Mouse (Mus musculus) neural tube, embryonic 11.5 days (tissue): ENCODE data around the gene Ush2a. TPM values are rescaled to one million over a fixed set of nuclear protein-coding genes. Genes with fewer than 3 reads are reported as not detected.

ENCODE experiments used
- ATAC-seq: fragments of 200-750 bp; cut with Nextera tagmentation; 2 replicates; pipeline ENCODE4 v1.8.0; 2017; ENCODE audit warnings: moderate number of reproducible peaks, mild to moderate bottlenecking, moderate TSS enrichment, moderate library complexity; ENCODE audit not compliant: insufficient read depth, low FRiP score, low TSS enrichment
- DNase-seq: peaks from one replicate; pipeline ENCODE4 v3.0.0-alpha.2; 2015; ENCODE audit warnings: low spot score
- H3K27ac ChIP-seq: fragments of 300-500 bp; sonication (generic); 2 replicates; pipeline ENCODE4 v1.5.1; 2014; ENCODE audit warnings: low read depth, mild to moderate bottlenecking, low read length
- H3K27me3 ChIP-seq: fragments of 300-500 bp; sonication (generic); 2 replicates; pipeline ENCODE4 v1.6.1; 2014; ENCODE audit warnings: mild to moderate bottlenecking, low read length, mixed read lengths; ENCODE audit not compliant: control insufficient read depth, insufficient read depth
- H3K36me3 ChIP-seq: fragments of 300-500 bp; sonication (generic); 2 replicates; pipeline ENCODE4 v1.6.1; 2014; ENCODE audit warnings: mild to moderate bottlenecking, low read length, moderate library complexity, mixed read lengths; ENCODE audit not compliant: control insufficient read depth, insufficient read depth
- H3K4me1 ChIP-seq: fragments of 300-500 bp; sonication (generic); 2 replicates; pipeline ENCODE4 v1.6.1; 2014; ENCODE audit warnings: low read length, mixed read lengths; ENCODE audit not compliant: control insufficient read depth, insufficient read depth
- H3K4me2 ChIP-seq: fragments of 300-500 bp; sonication (generic); 2 replicates; pipeline ENCODE4 v1.6.1; 2014; ENCODE audit warnings: low read depth, mild to moderate bottlenecking, moderate library complexity
- H3K4me3 ChIP-seq: fragments of 300-500 bp; sonication (generic); 2 replicates; pipeline ENCODE4 v1.5.1; 2014; ENCODE audit warnings: low read depth, low read length
- H3K9ac ChIP-seq: fragments of 300-500 bp; sonication (generic); 2 replicates; pipeline ENCODE4 v1.6.1; 2014; ENCODE audit warnings: mild to moderate bottlenecking, low read length
- H3K9me3 ChIP-seq: fragments of 300-500 bp; sonication (generic); 2 replicates; pipeline ENCODE4 v1.6.1; 2016; ENCODE audit warnings: low read length; ENCODE audit not compliant: control insufficient read depth
- WGBS: fragments of 180-500 bp; shearing (Covaris S2); extraction: QIAGEN DNeasy Blood & Tissue Kit; methylation state at CpG from one replicate; pipeline ENCODE4 v1.1.7; 2014; 5-methylcytosine and 5-hydroxymethylcytosine counted together
- polyA plus RNA-seq: library from polyadenylated mRNA; unstranded; fragments of >200 nt; fragmentation: Nextera tagmentation; extraction: Ambion mirVana; gene quantifications from 2 replicates; pipeline ENCODE4 v1.2.1, GENCODE M21; 2014

Gene Ush2a
- polyA plus RNA-seq, 1 experiment from 2014 or later: 0.07 TPM

DNA sequence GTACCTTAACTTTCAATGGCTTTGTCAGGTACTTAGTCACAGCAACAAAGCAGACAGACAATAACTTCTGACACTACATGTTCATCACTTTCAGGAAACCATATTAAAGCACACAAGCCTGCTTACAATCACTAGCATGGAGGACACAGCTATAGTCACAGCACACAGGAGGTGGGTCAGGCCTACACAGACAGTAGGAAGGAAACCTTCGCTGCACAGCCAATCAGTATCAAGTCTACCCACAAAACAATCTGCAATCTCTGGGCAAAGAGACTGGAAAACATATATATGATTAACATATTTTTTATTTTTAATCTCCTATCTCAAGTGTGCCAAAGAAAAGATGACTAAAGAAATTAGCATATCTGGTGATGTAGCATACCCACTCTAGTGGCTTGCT lies 743.0 kb downstream of the Ush2a start:
- WGBS: 95% methylated on average over 1 of the region's 1 CpGs

DNA sequence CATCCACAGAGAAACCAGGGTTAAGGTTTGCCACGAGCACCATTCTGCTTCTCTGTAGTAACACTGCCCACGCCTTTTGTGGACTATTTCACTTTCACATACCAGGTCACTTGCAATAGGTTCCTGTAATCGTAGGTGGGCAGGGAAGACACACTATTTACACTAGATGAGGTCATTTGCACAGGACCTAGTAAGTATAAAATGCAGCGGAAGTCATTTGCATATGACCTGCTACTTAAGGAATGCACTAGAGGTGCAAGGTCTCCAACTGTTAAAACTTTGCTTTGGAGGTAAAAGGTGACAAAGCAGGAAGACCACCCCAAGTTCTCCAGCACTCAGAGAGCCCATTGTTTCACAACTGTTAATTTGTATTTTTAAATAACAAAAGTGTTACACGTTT lies 744.4 kb downstream of the Ush2a start:
- no peak for ATAC-seq

More for the DNA sequence above, 743.0 kb downstream of the Ush2a start:
- DNase-seq (no peak), ATAC-seq (no peak)
- Histone ChIP-seq H3K36me3 (no peaks in the 10 kb centered on the region), H3K4me3 (no peak overlapping the region), H3K27ac (no peak overlapping the region), H3K9ac (no peak overlapping the region), H3K4me1 (peaks cover 5% of the 10 kb centered on the region), H3K9me3 (no peaks in the 10 kb centered on the region), H3K27me3 (no peaks in the 10 kb centered on the region), H3K4me2 (no peak overlapping the region)

DNA sequence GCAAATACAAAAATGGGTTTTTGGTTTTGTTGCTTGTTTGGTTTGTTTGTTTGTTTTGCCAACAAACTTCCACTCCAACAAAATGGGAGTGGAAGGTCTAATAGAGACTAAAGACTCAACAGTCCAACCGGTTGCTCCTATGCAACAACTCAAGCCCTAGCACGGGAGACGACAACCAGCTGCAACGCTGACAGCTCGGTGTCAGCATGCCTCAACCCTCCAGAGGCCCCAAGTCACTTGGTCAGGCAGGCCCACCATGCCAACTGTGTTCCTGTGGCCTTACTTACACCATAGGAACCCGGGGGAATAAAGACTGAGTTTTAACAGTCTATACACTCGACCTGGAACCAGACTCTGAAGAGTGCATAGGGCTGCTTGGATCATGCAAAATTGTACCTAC lies 745.0 kb downstream of the Ush2a start:
- WGBS: 4% methylated on average over 7 of the region's 7 CpGs
- no peak for DNase-seq

More for the DNA sequence above, 744.4 kb downstream of the Ush2a start:
- H3K9ac ChIP-seq: no peak overlapping the region
- no peaks in the 10 kb centered on the region for H3K9me3 ChIP-seq
- H3K4me2 ChIP-seq: no peak overlapping the region
- H3K36me3 ChIP-seq: no peaks in the 10 kb centered on the region
- no peak overlapping the region for H3K4me3 ChIP-seq
- no peaks in the 10 kb centered on the region for H3K27me3 ChIP-seq
- 57% methylated on average over 5 of the region's 5 CpGs for WGBS
- no peak overlapping the region for H3K27ac ChIP-seq
- peaks cover 5% of the 10 kb centered on the region for H3K4me1 ChIP-seq
- DNase-seq: no peak

DNA sequence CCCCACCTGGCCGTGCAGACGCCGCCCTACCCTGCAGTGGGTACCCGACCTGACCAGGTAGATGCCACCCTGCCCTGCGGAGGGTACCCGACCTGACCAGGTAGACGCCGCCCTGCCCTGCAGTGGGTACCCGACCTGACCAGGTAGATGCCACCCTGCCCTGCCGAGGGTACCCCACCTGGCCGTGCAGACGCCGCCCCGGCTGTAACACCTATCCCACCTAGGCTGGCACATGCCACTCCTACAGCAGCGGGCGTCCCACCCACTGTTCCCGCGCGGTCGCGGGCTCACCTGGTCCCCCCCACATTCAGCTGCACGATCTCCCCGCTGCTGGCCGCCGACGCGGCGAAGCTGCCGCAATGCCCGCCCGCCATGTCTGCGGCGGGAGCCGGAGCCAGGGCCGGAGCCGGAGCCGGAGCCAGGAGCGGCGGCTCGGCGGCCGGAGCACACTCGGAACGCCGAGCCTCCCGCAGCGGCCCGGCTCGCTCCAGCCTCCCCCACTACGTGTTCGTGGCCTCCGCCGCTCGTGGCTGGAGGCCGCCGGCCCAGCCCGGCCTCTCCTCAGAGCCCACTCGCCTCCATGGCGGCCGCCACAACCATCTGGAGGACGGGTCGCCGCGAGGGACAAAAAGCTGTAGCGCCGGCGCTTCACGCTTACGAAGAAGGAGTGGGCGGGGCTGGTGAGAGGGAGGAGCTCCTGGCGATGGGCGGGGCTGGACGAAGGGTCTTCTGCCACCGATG lies 745.6 kb downstream of the Ush2a start, which contains the start of gene Kctd3:
Gene Kctd3, minus strand, starts transcription at position 603 of the 741 bp plus-strand sequence.
- 0% methylated on average over 72 of the region's 74 CpGs for WGBS
- ATAC-seq: peak; percentile 89

More for the DNA sequence above, 745.0 kb downstream of the Ush2a start:
- Histone ChIP-seq H3K9ac (peak overlapping the region; percentile 75), H3K4me1 (peaks cover 5% of the 10 kb centered on the region), H3K9me3 (no peaks in the 10 kb centered on the region), H3K4me2 (peak overlapping the region; percentile 82), H3K36me3 (no peaks in the 10 kb centered on the region), H3K27me3 (no peaks in the 10 kb centered on the region), H3K27ac (no peak overlapping the region), H3K4me3 (peak overlapping the region; percentile 95)
- ATAC-seq: 0 out of 2 replicates have a peak, but pooled peaks have one; percentile 2

DNA sequence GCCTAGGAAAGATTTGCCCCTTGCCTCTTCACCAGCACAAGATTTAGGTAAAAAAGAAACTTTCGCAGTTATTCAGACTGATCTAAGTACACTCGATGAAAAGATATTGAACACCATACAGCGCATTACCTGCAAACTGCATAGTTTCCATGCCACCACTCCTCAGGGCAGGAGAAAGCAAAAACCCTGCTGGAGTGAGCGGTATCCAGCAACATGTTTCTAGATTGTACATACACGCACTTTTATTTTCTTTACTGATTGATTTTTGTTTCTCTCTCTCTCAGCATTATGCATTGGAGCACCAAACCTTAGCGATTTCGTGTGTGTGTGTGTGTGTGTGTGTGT lies 746.1 kb downstream of the Ush2a start:
- Histone ChIP-seq H3K27ac (no peak overlapping the region), H3K9me3 (no peaks in the 10 kb centered on the region), H3K4me1 (peaks cover 5% of the 10 kb centered on the region), H3K27me3 (no peaks in the 10 kb centered on the region), H3K9ac (no peak overlapping the region), H3K4me3 (peak overlapping the region; percentile 95), H3K36me3 (no peaks in the 10 kb centered on the region), H3K4me2 (no peak overlapping the region)
- WGBS: 46% methylated on average over 7 of the region's 7 CpGs
- DNase-seq: no peak
- peak; percentile 61; the same call in 1 of the 2 replicates for ATAC-seq

More for the DNA sequence above, 745.6 kb downstream of the Ush2a start, which contains the start of gene Kctd3:
- Histone ChIP-seq H3K9ac (peak within 1 kb of the TSS; percentile 75), H3K4me1 (peaks cover 5% of the 10 kb centered on the region), H3K36me3 (no peaks in the 10 kb centered on the region), H3K4me2 (peak within 1 kb of the TSS; percentile 82), H3K4me3 (peak within 1 kb of the TSS; percentile 95), H3K9me3 (no peaks in the 10 kb centered on the region), H3K27ac (no peak within 1 kb of the TSS), H3K27me3 (no peaks in the 10 kb centered on the region)
- peak; percentile 95 for DNase-seq

DNA sequence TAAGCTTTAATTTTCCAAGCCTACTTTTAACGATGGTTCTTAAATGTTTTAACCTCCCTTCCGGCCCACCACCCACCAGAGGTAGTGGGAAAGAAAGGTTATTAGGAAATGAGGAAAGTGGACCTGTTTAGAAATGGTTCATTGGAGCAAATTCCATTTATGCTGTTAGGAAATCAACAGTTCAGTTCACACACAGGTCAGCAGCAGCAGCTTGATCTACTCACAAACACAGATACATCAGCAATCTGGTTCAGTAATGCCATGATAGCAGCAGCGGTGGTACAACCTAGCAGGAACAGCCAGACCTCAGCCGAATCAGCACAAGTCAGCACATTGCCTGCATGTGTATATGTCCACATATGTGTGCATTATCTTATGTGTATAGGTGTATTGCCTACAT lies 748.8 kb downstream of the Ush2a start:
- Histone ChIP-seq H3K36me3 (no peaks in the 10 kb centered on the region), H3K27me3 (no peaks in the 10 kb centered on the region), H3K4me3 (no peak overlapping the region), H3K27ac (no peak overlapping the region), H3K4me1 (peaks cover 5% of the 10 kb centered on the region), H3K4me2 (no peak overlapping the region), H3K9me3 (no peaks in the 10 kb centered on the region), H3K9ac (no peak overlapping the region)
- 92% methylated on average over 4 of the region's 4 CpGs for WGBS
- DNase-seq: no peak
- ATAC-seq: no peak

DNA sequence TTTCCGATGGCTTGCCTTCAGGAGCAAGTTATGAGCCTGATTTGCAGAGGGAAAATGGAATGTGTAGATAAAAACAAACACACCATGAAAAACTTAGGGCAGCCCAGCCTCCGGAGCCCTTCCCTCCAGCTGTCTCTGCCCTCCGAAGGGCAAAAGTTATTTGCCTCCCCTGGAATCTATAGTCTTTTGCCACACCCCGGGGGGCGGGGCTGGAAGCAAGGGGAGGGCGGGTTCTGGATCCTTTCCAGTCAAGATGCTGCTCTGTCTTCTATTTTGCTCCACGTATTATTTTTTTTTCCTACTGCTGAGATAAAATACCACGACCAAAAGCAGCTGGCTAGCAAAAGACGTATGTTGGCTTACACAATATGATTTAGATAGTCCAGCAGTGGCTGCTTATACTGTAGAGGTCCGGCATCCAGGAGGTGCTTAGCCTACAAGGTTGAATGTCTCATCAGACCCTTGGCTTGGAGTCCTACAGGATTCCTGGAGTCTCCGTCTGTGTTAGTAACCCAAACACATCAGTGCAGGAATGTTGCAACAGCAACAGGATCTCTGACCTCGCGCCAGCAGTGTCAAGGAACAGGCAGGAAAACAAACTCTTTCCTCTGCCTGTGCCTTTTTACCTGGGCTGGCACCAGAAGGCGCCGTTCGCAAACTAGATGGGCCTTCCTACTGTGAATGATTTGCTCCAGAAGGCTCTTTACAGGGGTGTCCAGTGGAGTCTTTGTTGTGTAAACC lies 751.2 kb downstream of the Ush2a start:
- Histone ChIP-seq H3K36me3 (no peaks in the 10 kb centered on the region), H3K4me3 (no peak overlapping the region), H3K9ac (no peak overlapping the region), H3K27me3 (no peaks in the 10 kb centered on the region), H3K9me3 (no peaks in the 10 kb centered on the region), H3K4me1 (no peaks in the 10 kb centered on the region), H3K27ac (no peak overlapping the region), H3K4me2 (peak overlapping the region; percentile 14; the same call in 1 of the 2 replicates)
- DNase-seq: no peak
- no peak for ATAC-seq
- WGBS: 6% methylated on average over 16 of the region's 16 CpGs

DNA sequence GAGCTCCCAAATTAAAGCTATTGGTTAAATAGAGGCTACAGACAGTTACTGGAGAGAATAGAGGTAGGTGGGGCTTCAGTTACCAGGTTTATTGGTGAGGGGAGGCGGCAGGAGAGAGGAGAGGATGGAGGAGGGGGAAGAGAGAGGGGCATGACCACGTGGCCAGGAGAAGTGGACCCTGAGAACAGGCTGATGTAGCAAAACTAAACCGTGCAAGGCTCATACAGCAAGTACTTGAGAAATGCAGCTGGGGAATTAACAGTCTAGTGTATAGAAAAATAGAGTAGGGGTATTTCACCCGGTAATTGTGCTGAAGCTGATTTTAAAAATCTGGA lies 751.7 kb downstream of the Ush2a start:
- no peak for ATAC-seq

More for the DNA sequence above, 751.7 kb downstream of the Ush2a start:
- peak overlapping the region; percentile 14; the same call in 1 of the 2 replicates for H3K4me2 ChIP-seq
- no peak overlapping the region for H3K9ac ChIP-seq
- no peak overlapping the region for H3K27ac ChIP-seq
- no peak overlapping the region for H3K4me3 ChIP-seq
- no peak for DNase-seq
- no peaks in the 10 kb centered on the region for H3K4me1 ChIP-seq
- H3K36me3 ChIP-seq: no peaks in the 10 kb centered on the region
- WGBS: 8% methylated on average over 4 of the region's 4 CpGs
- no peaks in the 10 kb centered on the region for H3K27me3 ChIP-seq
- no peaks in the 10 kb centered on the region for H3K9me3 ChIP-seq
